Mouse (Mus musculus): Measurements from ENCODE around the gene Oprd1.

The Oprd1 gene

DNA sequence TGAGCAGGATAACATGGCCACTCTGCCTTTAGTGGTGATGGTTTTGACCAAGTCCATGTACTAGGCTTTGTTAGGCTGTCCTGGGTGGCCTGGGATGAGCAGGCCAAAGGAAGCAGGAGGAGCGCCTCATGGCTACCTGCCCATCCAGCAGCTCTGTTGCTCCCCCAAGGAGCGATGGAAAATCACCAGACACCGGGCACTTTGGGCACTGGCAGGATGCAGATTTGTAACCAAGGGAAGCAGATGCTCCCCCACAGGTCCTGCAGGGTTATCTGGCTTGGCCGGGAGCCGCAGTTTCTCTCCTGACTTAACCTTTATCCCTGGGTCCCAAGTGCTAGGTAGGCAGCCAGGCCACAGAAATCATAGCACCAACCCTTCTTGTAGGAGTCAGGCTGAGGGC is 10.9 kb downstream of the Oprd1 start:
- peak; percentile 50 for DNase-seq

DNA sequence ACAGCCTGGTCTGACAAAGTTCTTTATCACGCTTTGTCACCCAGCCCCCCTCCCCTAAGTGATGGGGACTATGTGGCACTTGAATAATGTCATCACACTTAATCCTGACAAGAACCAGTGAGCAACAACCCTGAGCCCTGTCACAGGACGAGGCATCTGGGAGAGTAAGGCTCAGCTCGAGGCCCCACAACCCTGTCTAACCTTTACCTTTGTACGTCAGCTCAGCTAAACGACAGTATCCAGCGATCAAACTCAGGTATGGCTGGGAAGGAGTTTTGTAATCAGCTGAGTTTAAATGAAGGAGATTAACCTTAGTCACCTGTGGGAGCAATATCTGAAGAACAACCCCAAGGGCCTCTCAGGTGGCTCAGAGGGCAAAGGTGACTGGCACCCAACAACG is 12.0 kb downstream of the Oprd1 start:
- DNase-seq = no peak

DNA sequence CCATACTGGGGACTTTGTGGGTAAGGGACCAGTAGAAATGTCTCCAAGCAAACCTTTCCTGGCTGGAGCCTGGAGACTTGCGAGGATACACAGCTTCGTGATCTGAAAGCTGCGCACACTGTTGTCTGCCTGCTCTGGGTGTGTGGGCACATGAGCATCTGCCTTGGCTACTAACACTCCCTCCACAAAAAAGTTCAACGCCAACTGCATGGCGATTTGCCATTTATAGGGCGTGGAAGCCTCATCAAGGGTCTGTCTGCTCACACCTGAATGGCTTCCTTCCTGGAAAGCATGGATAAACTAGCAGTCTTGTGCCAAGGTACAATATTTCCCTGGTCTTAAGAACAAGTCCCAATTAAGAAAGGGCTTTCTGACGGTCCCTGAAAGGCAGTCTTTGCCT is 12.5 kb downstream of the Oprd1 start:
- DNase-seq = no peak

DNA sequence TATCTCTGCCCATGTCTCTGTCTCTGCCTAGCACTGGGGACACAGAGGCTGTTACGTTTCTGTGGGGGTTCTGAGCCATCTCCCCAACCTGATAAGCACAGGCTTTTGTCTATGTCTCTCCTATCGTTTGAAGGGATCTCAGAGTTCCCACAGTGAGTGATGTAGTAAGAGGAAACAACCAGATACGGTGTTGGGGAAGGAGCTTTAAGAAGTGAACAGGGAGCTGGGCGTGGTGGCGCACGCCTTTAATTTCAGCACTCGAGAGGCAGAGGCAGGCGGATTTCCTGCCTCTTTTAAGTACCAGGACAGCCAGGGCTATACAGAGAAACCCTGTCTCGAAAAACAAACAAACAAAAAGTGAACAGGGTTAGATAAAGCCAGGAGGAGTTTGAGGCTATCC is 13.2 kb downstream of the Oprd1 start:
- no peak for DNase-seq

DNA sequence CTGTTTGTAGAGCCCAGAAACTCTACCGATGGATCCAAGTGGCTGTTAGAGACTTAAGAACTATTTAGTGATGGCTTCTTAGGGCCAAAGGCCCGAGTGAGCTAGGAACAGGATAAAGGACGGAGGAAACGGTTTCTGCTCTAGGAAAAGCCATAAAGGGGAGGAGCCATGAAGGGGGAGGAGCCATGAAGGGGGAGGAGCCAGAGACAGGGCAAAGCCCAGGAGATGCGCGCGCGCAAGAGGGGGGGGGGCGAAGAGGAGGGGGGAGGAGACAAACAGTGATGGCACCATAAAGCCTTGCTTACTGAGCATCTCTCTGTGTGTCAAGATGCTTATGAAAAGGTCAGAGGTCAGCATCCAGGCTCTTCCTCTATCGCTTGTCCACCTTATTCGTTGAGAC is 13.6 kb downstream of the Oprd1 start:
- DNase-seq = no peak

DNA sequence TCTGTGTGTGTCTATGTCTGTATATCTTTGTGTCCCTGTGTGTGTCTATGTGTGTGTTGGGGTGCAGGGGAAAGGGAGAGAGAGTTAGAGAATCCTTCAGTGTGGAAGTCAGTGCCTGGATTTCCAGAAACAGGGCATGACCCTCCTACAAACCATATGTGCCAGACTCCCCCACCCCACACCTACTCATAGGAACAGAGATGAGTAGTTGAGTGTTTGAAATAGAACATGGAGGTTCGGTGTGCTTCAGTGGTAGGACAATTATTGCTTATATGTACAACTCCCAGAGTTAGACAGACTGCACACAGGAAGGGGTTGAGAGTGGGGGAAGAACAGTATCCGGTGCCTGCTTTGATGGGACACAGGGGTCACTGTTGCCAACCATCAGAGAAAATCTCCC is 14.2 kb downstream of the Oprd1 start:
- DNase-seq = no peak

DNA sequence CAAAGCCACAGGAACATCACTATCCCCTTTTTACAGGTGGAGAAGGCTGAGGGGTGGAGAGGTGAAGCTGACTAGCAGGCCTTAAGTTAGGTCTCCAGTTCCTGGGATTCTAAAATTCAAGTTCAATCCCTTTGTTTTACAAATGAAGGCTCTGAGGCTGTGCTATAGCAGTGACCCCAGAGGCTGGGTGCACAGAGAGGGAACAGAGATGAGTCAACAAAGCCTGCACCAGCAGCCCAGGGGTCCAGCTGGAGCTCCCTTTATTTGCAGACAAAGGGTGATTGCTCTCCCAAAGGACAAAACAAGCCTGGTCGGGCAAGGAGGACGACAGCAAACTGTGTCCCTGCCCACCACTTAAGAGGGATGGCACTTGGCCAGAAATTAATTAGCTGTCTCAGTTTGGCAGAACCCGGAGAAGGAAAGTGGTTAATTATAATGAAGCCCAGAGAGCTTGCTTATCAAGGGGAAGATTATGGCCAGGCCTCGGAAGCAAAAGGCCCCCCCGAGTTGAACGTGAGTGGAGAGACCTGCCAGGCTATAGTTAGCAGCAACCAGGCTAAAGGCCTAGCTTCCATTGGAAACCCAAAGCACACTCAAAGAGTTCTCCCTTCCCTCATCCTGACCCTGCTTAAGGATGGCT is 15.2 kb downstream of the Oprd1 start:
- no peak for DNase-seq

DNA sequence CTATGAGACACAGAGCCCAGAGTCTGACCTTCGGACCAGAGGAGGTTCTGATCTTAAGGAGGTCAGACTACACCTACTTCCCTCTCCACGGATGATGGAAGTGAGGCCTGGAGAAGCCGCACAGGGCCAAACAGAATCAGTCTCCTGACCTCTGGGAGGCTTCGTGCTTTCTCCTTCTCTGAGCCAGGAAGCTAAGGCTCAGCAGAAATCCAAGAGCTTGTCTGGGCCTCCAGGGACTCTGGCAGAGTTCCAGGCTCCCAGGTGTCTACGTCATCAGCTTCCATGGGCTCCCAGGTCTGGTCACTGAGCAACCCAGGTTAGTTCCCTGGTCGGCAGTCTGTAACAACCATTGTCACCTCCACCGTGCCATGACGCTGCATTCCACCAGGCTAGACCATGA is 17.2 kb downstream of the Oprd1 start:
- DNase-seq = no peak

DNA sequence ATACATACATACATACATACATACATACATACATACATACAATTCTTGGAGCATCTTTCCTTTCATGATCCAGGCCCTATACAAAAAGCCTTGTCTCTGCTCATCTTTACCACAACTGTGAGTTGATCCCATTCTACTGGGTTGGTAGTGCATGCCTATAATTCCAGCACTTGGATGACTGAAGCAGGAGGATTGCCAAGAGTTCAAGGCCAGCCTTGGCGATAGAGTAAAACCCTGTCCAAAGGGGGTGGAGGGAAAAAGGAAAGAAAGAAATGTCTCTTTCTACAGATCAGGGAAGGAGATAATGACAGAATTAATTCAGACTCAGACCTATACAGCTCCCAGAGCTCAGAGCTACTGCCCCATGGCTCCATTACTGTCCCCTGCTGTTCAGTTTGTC is 21.1 kb downstream of the Oprd1 start:
- no peak for DNase-seq

DNA sequence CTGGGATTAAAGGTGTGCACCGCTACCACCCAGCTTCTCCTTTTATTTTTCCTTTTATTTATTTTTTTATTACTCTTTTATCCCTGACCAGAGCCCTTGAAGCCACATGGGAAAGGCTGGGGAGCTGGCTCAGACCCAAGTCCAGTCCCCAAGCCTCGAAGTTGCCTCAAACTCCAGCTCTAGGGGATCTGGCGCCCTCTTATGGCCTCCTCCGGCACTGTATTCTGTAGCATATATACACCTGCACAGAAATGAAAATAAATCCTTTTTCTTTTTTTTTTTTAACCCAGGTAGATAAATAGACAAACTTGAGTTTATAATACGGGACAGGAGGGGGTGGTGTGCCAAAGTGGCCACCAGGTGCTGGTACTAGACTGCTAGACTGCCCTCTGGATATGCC is 22.6 kb downstream of the Oprd1 start:
- no peak for DNase-seq

DNA sequence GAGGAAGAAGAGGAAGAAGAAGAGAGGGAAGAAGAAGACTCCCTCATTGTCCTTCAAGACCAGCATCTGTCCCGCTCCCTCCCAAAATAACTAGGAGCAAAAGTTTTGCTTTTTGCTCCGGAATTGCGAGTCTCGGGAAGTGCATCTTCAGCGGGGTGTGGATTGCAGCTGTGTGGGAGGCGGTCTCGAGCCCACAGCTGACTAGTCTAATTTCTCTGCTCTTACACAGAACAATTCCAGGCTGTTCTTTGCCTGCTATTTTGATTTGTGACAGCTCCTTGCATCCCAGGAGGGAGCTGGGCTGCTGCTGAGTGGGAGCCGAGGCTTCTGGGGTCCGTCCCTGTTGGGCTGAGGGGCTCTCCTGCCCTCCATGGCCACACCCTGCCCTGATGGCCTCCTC is 24.7 kb downstream of the Oprd1 start:
- no peak for DNase-seq

DNA sequence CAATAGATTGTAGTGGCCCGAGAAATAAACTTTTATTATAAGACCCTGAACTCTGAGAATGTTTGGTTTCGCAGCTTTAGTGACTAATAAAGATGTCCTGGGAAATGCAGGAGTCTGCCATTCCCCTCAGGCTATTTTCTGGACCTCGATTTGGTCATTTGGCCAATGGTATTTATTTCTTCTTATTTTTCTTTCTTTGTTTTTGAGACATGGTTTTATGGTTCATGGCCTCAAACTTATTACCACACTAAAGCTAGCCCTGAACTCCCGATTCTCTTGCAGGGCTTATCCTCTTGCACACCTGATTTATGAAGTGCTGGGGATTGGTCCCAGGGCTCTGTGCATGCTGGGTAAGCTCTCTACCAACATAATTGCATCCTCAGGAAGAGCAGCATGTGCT is 28.0 kb downstream of the Oprd1 start:
- DNase-seq = no peak

DNA sequence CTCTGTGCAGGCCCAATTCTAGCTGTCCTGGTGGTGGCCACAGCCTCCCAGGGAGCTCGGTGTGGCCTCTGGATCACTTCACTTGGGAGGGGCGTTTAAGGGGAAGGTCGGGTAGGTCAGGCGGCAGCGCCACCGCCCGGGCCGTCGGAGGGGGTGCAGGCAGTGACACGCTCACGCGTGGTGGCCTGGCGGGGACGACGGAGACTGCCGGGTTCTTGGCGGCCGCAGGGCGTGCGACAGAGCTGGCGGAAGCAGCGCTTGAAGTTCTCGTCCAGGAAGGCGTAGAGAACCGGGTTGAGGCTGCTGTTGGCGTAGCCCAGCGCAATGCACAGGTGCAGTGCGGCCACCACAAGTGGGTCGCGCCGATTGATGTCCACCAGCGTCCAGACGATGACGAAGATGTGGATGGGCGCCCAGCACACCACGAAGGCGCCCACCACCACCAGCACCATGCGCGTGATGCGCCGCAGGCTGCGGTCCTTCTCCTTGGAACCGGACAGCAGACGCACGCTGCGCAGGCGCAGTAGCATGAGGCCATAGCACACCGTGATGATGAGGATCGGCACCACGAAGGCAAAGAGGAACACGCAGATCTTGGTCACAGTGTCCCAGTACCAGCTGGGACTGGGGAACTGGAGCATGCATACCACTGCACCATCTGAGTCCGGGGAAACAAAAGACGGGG is 30.7 kb downstream of the Oprd1 start:
- DNase-seq = peak; percentile 10

DNA sequence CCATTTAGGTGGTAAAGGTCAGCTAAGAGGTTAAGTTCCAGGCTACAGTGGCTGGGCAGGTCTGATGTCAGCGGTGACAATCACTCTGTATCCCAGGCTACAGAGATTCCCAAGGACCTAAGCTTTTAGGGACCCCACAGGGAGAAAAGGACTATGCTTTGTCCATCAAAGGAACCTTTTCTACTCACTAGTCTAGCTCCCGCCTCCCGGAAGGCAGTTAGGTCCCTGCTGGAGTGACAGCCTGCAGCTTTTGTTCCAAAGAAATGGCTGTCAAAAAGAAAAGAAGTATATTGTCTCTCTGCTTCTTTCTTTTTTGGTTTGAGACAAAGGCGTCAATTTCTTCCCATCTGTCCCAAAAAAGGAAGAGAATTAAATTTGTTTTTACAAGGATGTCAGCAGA is 33.1 kb downstream of the Oprd1 start:
- DNase-seq = no peak

DNA sequence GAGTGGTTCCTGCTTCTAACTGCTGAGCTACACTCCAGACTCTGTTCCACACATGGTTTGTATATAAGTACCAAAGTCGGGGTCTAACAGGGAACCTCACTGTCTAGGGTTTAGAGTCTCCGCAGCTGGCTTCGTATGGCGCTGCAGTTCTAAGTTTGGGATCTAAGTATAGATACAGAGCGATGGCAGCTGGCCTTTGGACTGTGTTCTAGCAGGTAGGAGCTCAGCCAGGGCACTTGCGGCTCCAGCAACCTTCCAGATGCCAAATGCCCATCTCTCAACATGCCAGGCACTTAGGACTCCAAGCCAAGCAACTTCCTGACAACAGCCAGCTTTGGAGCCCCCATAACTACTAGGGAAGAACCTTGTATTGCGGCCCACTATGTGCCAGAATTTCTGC is 36.1 kb downstream of the Oprd1 start:
- no peak for DNase-seq

DNA sequence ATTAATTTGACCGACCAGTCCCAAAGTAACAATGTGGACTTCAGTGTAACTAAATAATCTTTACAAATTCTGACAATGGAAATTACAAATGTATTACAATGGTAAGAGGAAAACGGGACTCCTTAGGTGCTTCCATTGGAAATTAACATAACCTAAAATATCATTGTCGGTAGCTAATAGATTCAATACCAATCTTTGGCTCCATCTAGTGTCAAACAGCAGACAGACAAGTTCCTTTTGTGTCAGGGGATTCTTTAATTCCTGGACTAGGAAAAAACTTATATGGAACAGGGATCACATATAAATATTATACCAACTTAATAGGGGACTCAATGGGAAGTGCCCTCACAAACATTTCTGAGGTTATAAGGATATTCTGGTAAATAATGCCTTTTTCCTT is 43.1 kb downstream of the Oprd1 start:
- no peak for DNase-seq

DNA sequence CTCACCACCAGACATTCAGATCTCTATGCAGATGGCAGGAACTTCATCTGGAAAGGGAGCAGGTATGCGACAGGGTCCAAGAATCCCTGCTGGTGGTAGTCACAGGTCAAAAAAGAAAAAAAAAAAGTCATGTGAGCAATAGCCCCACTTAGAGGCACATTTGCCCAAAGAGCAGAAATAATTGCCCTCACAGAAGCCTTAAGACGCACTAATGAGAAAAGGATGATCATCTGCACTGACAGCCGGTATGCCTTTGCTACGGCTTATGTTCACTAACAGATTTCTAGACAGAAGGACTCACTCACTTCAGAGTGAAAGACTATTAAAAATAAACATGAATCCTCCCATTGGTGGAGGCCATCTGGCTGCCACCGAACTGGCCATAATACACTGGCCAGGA is 44.7 kb downstream of the Oprd1 start:
- DNase-seq = no peak

DNA sequence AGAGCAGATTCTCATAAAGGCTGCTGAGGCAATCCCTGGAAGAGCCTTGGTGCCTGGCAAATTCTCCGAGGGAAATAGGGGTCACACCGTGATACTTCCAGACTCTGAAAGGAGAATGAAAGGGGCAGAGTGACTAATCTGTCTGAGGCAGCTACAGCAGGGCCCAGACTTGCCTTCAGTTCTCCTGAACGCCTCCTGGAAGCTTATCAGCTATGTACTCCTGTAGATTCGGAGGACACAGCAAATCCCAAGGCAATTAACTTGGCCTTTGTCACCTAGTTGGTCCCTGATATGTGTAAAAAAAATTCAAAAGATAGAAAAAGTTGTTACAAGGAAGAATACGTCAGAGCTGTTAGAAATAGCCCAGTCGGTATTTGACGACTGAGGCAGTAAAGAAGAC is 49.2 kb downstream of the Oprd1 start:
- DNase-seq = no peak

DNA sequence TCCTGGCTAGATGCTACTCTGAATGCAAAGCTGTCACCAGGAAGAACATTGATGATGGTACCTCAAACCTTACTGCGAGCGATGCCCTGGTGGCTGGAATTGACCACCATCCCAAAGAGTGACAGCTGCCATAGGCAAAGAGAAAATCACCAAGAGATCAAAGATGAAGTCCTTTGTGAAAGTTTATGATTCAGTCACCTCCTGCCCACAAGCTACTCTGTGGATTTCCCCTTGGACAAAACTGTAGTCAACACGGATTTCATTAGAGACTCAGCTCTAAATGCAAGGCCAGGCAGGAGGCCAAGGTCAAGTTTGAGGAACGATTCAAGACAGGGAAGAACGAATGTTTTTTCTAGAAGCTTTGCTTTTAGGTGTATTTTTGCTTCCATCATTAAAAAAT is 50.4 kb downstream of the Oprd1 start:
- no peak for DNase-seq

DNA sequence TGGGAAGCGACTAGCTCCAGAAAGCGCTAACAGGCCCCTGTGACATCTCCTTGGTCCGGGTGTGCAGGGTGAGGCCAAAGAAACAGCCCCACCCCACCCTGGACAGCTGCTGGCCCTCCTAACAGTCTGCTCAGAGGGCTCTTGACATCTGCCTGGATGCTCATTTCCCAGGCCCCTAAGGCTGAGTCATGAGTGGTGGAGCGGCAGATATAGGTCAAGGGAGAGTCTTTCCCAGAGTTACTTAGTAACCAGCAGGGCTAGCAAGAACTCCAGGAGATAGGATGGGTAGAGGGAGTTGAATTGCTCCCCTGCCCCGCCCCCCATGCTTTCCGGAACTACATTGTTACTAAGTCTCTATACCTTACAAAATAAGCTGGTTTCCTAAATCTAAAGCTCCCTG is 51.1 kb downstream of the Oprd1 start:
- DNase-seq = no peak

DNA sequence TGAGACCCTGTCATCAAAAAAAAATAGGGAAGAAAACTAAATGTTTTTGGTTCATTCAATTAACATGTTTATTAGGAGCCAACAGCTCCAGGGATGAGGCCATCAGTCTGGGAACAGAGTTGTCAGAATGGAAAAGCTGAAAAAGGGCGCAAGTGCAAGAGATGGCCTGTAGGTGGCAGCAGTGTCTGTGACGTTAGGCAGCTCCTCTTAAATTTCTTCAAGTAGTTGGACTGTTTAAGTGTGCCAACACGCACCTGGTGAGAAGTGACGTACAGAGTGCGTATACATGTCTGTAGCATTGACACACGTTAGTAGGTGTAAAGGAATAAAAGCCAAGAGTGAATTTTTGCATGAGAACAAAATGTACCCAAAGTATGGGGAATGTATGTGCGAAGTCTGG is 55.4 kb downstream of the Oprd1 start:
- DNase-seq = peak; percentile 46

DNA sequence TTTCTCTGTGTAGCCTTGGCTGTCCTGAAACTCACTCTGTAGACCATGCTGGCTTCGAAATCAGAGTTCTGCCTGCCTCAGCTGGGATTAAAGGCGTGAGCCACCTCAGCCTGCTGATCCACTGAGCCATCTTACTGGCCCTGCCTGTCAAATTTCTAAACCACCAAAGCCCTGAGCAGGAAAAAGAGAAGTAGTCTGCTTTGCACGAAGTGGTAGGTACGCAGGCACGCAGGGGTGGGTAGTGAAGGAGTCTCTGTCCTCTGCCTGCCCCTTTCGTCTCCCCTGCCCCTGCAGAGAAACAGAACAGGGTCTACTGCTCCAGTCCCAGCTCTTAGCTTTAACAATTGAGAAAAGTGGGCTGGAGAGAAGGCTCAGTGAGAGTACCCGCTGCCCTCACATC is 59.2 kb downstream of the Oprd1 start:
- no peak for DNase-seq

DNA sequence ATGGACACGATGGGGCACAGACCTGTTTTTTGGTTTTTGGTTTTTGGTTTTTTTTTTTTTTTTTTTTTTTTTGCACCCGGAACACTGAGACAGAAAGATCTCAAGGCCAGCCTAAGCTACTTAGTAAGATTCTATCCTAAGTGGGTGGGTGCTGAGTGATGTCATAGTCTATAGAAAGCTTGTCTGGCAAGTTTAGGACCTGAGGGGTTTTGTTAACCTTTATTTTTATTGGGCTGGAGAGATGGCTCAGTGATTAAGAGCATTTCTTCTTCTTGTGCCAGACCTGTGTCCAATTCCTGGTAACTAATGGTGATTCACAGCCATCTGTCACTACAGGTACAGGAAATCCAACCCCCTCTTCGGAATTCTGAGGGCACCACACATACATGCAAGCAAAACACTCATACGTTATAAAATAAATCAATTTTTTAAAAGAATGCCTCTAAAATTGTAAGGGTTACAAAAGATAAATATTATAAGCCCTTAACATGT is 63.7 kb downstream of the Oprd1 start:
- DNase-seq = no peak

DNA sequence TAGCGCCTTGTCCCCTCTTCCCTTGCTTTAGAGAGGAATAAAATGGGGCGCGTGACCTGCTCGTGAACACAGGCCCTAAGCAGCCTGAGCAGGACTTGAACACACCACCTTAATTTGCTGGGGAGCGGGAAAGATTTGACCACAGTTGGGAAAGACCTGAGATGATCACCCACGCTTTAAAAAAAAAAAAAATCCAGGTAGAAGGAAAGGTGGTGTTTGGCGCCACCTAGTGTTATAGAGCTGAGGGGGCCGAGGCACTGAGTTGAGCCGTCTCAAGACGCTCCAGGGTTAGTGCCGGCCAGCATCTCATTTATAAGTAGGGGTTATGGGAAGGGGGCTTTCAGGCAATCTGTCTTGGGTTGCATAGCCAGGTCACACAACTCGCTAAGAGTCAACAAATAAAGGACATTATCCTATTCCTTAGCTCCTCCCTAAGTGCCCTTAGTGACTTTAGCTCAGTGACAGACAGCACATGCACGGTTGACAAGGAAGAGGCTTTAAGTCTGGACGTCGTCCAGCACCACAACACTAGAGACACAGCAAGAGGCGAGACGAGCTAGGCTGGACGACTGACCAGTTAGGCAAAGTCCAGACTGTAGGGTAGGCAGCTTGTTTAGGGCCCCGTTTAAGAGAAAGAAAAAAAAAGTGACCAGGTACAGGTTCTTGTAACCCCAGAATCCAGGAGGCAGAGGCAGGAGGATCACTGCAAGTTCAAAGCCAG is 64.6 kb downstream of the Oprd1 start:
- DNase-seq = peak; percentile 69
